Mouse (Mus musculus) adrenal gland, adult 8-10 months (tissue): ENCODE measurements at regions not wholly inside any gene's neighbourhood (a gene's known extent, or its start where the extent isn't known, plus 50 kb on each side); places are given as distances from the start of the nearest gene placed in this dataset.
A peak's percentile ranks its signal among the peaks of the same experiment; 100 is the strongest.

ENCODE experiments used
- DNase-seq: peaks from one replicate; pipeline ENCODE4 v3.0.0; 2022

GRCm38 (mm10) chr4:39508866-39509265 lies 58.8 kb downstream of the 1700009N14Rik start:
- no peak for DNase-seq

DNA sequence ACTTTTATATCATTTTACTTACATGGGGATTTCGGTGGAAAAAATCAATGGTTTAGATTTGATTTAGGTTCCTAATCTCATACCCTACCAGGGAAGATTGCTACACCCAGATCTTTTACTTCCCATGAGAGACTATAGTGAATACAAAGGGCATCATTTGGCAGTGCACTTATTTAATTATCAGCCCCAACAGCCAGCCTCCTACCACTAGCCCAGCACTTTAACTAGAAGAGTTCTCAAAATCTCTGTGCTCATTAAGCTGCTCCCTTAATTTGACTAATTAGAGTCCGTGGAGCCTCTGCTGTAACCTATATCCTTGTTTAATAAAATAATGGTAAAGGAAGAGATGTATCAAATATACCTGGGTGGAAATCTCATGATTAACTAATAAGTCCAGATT lies 77.4 kb downstream of the 1700009N14Rik start:
- DNase-seq = no peak

- DNase-seq = no peak
Measured at GRCm38 (mm10) chr4:39528661-39529060, 78.6 kb downstream of the 1700009N14Rik start.

- DNase-seq = no peak
Measured at GRCm38 (mm10) chr4:39556101-39556763, 106.1 kb downstream of the 1700009N14Rik start.

- no peak for DNase-seq
Measured at GRCm38 (mm10) chr4:39597426-39597825, 147.3 kb downstream of the 1700009N14Rik start.

GRCm38 (mm10) chr4:39605046-39605445 lies 155.0 kb downstream of the 1700009N14Rik start:
- DNase-seq = no peak

DNA sequence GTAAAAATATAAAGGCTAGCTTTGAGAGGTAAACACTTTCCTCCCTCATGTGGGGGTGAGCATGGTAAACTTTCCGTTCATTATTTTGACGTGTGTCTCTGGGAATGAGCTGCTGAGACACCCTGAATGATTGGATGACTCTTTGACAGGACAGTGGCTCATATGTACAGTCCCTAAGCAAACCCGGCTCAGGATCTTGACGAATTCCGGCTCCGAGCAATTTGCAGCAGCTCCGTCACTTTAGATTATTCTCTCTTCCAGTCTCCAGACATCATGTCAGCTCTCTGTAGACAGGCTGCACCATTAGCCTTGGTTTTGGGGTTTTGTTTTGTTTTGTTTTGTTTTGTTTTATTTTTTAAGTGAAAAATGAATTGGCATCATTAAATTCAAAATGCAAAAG lies 194.0 kb downstream of the 1700009N14Rik start:
- DNase-seq = no peak

DNA sequence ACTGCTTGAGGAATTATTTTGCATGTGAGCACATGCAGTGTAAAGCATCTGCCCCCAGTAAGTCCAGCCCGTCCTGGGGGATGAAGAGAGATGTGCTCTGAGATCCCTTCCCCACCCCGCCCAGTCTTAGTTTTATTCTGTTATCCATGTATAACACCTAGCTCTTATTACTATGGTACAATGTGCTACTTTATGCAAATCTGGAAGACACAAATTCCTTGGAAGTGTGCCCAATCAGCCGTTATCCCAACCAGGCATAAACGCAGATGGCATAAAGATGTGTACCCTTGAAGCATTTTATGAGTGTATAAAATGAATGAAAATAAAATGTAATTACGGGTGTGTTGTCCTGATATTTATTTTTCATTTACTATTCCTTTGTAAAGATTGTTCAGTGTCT lies 194.8 kb downstream of the 1700009N14Rik start:
- DNase-seq = no peak

DNA sequence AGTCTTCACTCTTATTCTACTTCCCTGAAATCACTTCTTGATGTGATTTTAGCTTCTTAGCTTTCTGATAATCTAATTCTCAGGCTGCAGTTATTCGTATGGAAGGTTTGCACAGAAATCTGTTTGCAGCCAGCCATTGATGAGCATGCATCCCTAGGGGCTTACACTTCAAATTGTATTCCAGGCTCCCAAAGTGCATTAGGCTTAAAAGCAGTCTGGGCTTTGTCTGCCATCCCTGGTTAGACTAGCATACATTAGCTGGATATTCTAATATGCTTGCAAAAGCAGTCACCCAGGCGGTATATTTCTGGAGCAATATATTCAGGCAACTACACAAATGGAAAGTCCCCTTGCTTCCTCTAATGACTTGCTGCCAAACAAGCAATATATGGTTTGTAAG lies 210.4 kb downstream of the 1700009N14Rik start:
- no peak for DNase-seq

- DNase-seq = no peak
Measured at GRCm38 (mm10) chr4:39672609-39673008, 222.5 kb downstream of the 1700009N14Rik start.

GRCm38 (mm10) chr4:39695236-39695635 lies 245.1 kb downstream of the 1700009N14Rik start:
- DNase-seq = no peak

- DNase-seq = peak; percentile 74
Measured at GRCm38 (mm10) chr4:39697565-39697964, 247.5 kb downstream of the 1700009N14Rik start.

DNA sequence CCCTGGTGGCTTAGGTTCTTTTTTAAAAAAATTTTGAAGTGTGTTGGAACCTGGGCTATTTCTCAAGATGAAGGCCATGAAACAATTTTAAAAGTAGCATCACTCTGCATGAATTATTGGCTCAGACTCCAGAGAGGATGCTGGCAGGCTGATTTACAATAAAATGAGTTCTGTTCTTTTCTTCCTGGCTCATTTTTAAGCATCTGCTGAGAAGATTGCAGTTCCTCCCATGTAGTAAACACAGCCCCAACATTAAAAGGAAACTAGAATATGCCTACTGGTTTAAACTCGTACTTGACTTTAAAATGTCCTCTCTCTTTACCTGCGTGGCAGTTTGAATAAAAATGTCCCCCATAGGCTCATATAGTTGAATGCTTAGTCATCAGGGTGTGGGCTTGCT lies 249.3 kb downstream of the 1700009N14Rik start:
- no peak for DNase-seq

DNA sequence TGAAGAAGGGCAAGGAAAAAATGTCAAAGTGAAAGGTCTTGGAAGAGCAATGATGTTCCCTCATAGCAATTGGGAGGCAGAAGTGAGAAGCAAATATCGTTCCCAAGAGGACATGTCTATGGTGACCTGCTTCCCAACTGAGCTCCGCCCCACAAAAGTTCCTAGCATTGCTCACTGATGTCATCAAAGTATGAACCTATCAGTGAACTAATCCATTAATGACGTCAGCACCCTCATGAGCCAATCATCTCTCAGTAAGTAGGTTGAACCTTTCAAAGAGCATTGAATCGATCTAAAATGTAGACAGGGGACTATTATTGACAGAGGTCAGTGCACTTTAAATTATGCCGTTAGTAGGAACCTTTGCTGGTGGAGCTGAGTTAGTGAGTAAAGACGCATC lies 267.4 kb downstream of the 1700009N14Rik start:
- no peak for DNase-seq

DNA sequence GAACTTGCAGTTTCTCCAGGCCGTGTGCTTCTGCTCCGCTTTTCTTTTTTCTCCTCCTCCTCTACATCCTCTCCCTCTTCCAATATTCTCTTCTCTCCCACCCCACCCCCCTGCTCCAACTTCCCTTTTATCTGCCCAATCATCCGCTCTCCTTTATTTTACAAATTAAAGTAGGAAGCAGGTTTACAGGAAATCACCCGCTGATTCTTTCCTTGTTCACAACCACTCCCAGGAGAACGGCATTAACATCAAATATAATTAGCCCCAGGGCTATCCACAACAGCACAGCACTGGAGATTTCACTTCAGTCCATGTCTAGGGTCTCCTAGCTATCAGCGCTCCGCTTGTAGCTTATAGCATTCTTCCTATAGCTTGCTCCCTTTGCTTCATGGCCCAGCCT lies 268.6 kb downstream of the 1700009N14Rik start:
- DNase-seq = no peak

GRCm38 (mm10) chr4:39719951-39720350 lies 269.9 kb downstream of the 1700009N14Rik start:
- no peak for DNase-seq

DNA sequence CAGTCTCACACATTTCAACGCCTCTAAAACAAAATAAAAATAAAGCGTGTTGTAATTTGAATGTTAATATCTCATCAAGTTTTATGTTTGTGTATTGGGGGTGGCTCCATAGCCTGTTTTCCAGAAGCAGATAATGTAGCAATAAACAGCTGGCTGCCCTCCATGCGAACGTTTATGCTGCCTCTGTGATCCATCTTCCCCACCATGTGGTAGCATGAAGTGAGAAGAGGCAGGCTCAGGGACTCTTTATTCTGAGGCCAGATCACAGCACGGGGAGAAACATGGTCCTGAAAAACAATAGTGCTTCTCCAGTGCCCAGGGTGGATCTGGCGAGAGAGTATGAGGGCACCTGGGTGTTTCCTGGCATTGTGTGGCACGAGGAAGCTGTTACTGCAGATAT lies 271.4 kb downstream of the 1700009N14Rik start:
- DNase-seq = no peak

- no peak for DNase-seq
Measured at GRCm38 (mm10) chr4:39765586-39765985, 315.5 kb downstream of the 1700009N14Rik start.

GRCm38 (mm10) chr4:39791096-39791495 lies 341.0 kb downstream of the 1700009N14Rik start:
- DNase-seq = no peak

DNA sequence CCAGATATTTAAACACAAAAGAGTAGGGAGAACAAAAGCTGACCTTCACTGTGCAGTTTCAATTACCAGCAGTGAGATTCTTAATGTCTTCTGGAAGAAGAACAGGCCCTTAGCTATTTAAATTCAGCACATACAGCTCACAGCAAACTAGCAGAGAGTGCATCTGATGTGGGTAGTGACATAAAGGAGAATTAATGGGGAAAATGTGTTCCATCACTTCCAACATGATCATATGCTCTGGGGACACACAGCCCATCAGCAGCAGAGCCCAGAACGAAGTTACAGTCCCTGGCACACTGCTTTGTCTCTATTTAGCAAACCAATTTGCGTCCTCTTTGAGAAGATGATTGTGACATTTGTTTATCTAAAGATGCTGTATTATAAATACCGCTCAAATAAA lies 332.9 kb upstream of the Aco1 start:
- DNase-seq = no peak

- DNase-seq = no peak
Measured at GRCm38 (mm10) chr4:39812766-39813165, 330.1 kb upstream of the Aco1 start.

- no peak for DNase-seq
Measured at GRCm38 (mm10) chr4:39815620-39816019, 327.3 kb upstream of the Aco1 start.

- no peak for DNase-seq
Measured at GRCm38 (mm10) chr4:39817675-39818074, 325.2 kb upstream of the Aco1 start.

DNA sequence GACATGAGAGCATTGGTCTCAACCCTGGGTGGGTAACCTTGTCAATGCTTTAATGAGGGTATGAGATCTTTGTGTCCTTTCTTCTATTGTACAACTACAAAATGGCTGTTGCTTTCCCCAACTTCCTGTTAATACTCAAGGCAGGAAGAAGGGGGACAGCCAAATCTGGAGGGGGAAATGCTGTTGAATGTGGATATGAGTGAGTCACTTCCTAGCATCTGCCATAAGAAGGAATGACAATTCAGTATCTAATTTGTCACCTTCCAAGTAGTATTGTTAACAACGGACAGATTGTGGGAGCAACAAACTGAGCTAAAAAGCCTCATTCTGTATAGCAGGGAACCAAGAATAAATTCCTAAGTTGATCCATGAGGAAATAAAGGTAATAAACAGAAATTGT lies 309.2 kb upstream of the Aco1 start:
- DNase-seq = no peak
